Mouse (Mus musculus) heart, adult 2 months (tissue): Measurements from ENCODE around the gene Acsf2.

Experiments used
- CTCF ChIP-seq: fragments of 200-600 bp; IDR thresholded peaks from 2 replicates; pipeline ENCODE4 v1.8.1; 2022; ENCODE audit warnings: antibody characterized with exemption, mild to moderate bottlenecking, moderate library complexity
- EP300 ChIP-seq: fragments of 200-500 bp; IDR thresholded peaks from 2 replicates; pipeline ENCODE4 v1.6.1; 2011; ENCODE audit warnings: low read depth, low read length, control low read depth; ENCODE audit not compliant: insufficient read depth
- POLR2A ChIP-seq: fragments of 200-500 bp; IDR thresholded peaks from 2 replicates; pipeline ENCODE4 v1.6.1; 2011; ENCODE audit warnings: mild to moderate bottlenecking, low read depth, low read length, control low read depth; ENCODE audit not compliant: insufficient read depth

DNA sequence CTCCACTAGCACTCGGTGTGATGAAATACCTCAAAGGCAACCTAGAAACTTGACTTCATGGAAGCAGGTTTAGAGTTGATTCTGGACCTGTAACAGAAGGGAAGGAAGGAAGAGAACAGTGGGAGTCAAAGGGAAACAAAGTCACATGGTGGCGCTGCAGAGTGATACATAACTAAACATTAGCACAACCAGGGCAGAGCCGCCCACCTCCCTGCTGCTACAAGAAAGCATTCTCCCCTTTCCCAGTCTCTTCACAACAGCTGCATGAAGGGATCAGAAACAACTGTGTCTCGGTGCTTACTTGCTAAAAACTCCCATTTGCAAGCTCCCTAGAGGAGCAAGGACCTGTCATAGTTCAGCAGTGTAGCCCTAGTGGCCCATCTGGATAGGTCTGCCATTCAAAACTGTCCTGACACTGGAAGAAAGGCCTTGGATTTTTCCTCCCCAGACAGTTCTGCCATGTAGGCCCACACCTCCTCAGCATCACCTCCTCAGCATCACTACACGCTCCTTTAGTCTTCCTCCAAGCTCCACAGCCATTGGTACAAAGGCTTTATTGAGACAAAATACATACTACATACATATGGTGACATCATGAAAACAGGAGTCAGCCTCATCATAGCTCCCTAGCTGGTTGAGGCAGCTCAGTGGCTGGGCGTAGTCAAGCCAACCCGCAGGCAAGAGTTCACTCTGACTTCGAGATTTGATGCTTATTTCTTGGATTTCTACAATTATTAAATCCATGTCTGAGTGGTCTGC lies 43.0 kb upstream of the Acsf2 start:
- TF ChIP-seq CTCF (no peak), EP300 (no peak), POLR2A (no peak)
